Mouse (Mus musculus): ENCODE measurements at regions not wholly inside any gene's neighbourhood (a gene's known extent, or its start where the extent isn't known, plus 50 kb on each side); places are given as distances from the start of the nearest gene placed in this dataset.

DNA sequence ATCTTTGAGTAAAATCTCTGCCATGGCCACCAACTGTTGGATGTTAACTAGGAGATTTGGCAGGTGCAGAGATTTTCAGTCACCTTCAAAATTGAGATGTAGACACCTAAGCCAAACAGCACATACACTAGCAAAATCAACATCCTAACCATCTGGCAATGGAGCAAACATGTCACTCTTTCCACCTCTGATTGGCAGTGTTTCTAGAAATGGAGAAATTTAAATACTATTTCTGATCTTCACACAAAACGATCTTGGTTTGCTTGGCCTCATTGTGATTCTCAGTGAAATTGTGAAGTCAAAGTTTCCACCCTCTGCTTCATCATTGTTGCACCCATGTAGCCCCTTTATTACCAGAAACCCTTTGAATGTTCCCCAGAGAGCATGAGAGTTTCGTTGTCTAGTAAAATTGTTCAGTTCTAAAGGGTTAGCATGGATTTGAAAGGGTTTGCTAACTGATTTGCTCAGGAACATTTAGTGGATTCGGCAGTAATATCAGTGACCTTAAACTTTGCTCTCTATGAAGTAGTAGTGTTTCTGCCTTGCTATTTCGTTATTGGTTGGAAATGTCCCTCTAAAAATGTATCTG is 854.1 kb downstream of the Stpg2 start:
- DNase-seq (ENCODE audit: low spot score): no peak

- DNase-seq (ENCODE audit: low spot score): no peak
These were observed 856.4 kb downstream of the Stpg2 start for GRCm38 (mm10) chr3:140061769-140062381.

DNA sequence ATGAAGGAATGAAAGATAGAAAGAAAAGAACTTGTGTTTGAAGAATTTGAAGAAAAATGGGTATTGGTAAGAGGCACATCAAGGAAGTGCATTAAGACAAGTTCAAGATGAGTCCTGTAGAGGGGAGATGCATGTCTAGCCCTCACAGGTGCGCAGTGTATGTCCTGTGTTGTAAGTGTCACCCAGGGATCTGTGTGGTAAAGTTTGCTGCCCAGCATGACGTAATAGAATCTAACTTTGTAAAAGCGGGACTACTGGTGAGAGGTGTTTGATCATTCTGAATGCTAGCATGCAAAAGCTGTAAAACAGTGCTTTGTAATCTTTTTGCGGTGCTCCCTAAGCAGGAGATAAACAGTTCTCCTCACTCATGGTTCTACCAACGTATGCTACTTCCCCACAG is 857.4 kb downstream of the Stpg2 start:
- DNase-seq (ENCODE audit: low spot score): no peak

- DNase-seq (ENCODE audit: low spot score): no peak
These were observed 878.8 kb downstream of the Stpg2 start for GRCm38 (mm10) chr3:140084333-140084732.

- DNase-seq (ENCODE audit: low spot score): no peak
These were observed 879.9 kb downstream of the Stpg2 start for GRCm38 (mm10) chr3:140085385-140085784.

GRCm38 (mm10) chr3:140088019-140088418 is 882.5 kb downstream of the Stpg2 start:
- no peak for DNase-seq (ENCODE audit: low spot score)

DNA sequence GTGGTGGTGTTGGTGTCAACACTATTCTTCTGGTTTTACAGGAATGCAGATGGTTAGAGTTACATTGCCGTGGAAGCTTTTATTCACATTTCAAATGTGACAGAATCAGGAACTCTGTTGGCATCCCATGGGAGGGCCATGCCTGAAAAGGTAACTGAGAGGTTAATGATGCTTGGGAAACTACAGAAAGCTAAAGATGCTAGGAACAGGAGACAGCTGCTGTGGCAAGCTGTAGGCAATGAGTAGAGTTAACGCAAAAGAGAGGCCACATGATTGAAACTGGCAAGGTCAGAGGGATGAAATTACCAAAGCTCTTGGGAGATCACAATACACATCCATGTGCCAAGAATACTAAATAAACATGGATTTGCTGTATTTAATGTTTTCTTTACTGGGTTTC is 886.4 kb downstream of the Stpg2 start:
- no peak for DNase-seq (ENCODE audit: low spot score)

GRCm38 (mm10) chr3:140096854-140097540 is 891.5 kb downstream of the Stpg2 start:
- DNase-seq (ENCODE audit: low spot score): no peak

GRCm38 (mm10) chr3:140109401-140109800 is 903.9 kb downstream of the Stpg2 start:
- DNase-seq (ENCODE audit: low spot score): no peak

DNA sequence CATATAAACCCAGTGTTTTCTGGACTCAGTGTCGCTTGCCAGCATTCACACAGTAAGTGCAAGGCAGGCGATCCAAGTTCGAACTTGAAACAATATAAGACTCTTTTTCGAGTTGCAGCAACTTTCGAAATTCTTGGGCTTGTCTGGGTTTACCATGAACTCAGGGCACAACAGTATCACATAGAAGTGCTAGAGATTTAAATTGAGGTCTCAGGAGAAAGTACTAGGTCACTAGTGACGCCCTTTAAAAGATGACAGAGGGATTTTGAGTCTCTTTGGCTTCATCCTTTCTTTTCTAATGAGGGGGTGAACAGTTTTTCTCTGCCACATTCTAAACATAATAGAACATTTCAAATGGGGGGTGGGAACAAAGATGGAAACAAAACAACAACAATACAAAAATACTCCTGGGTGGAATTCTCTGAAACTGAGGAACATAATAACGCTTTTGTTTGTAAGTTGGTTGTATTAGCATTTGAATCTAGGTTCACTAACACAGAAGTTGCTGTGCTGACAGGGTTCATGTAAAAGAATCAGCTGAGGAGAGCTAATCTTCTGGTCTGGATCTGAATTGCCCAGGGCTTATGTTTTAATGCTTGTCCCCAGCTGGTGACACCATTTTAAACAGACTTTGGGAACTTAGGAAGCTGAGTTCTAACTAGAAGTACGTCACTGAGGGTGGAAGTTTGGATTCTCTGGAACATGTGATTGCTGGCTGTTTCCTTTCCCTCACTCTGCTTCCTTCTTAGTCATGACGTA is 906.1 kb downstream of the Stpg2 start:
- DNase-seq (ENCODE audit: low spot score): peak; percentile 6

GRCm38 (mm10) chr3:140115116-140115515 is 909.6 kb downstream of the Stpg2 start:
- DNase-seq (ENCODE audit: low spot score): no peak

DNA sequence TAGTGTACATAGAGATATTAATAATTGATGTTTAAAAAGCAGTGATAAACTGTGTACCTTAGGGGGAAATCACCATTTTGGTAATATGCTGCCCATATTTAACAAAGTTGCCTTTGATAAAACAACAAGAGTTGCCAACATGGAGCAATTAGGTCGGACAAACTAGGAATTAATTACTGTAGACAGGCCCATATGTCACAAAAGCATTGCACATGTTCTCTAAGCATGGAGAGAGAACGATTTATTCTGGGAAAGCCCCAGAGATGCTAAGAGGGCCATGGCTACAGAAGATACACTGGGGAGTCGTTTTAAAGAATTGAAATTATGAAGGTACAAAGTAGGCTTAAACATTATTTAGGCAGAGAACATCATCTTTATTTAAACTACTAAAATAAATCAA is 921.8 kb downstream of the Stpg2 start:
- DNase-seq (ENCODE audit: low spot score): no peak

DNA sequence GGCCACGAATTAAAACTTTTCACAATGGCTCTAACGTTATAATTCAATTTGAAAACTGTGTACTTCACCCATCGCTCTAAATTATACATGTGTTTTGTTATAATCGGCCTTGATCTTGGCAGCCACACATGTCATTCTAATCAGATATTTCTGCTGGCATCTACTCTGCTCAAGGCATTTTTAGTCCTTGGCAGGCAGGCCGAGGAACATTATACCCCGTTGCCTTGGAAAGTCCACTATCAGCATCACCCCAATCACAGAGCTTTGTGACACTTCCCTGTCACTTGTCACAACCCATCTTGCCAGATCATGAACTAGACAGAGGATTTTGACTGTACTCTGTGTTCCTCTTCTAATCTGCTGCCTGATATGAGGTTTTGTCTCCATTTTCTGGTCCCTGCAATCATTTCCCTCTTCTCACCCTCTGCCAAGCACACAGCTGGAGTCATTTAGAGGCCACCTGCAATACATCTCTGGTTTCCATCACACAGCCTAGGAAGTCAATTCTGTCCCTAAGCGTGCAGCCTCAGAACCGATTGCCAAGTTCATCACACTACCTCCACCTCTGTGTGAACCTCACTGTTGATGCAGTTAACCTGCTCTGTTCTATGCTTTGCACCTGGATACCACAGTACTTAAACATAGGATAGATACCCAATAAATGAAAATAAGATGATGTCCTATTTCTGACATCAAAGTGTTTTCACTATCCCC is 923.7 kb downstream of the Stpg2 start:
- DNase-seq (ENCODE audit: low spot score): no peak

DNA sequence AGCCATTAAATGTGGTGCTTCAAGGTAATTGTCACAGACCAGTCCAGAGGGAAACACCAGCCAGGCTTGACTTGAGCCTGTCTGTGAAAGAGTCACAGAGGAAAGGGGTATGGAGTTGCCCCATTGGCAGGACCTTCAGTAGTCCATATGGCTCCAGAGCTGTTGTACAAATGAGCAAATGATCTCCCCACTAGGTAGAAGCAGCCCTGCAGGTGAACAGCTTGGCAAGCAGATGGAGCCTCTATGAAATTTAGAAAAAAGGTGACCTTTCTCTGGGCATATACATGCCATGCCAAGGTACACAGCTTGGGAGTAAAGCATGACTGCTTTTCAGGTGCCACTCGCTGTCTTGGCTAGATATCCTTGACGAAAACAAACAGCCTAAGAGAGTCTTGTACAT is 938.4 kb downstream of the Stpg2 start:
- no peak for DNase-seq (ENCODE audit: low spot score)

DNA sequence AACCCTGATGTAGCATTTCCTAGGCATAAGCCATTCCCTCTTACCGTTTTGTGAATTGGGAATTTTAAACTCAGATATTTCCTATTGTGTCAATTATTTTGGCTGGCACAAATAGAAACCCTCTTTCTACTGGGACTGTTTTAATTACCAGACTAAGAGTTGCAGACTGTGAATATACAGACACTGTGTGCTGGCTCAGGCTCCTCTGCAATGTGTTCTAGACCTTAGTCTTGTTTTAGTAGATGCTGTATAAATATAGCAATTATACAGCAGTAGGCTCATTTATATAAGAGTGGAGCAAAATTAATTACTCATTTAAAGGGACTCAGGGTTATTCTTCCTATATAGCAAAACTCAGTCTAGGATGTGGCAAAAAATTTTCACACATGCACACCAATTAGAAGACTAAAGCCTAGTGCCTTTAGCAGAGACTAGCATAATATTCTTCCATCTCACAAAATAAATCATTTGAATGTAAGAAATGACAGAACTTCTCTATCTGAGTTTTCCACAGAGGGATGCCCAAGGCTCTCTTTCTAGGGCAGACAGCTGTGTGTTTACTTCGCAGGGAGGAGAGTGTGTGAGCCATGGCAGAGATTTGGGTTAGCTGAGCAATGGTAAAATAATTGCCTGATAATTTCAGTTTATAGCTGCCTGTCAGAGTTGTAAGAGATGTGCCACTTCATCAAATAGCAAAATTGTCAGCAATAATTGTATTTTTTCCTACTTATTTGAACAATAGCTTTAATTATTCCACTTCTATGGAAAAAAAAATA is 941.9 kb downstream of the Stpg2 start:
- DNase-seq (ENCODE audit: low spot score): no peak

GRCm38 (mm10) chr3:140150530-140150951 is 945.0 kb downstream of the Stpg2 start:
- DNase-seq (ENCODE audit: low spot score): peak; percentile 1

GRCm38 (mm10) chr3:140179471-140179870 is 974.0 kb downstream of the Stpg2 start:
- no peak for DNase-seq (ENCODE audit: low spot score)

DNA sequence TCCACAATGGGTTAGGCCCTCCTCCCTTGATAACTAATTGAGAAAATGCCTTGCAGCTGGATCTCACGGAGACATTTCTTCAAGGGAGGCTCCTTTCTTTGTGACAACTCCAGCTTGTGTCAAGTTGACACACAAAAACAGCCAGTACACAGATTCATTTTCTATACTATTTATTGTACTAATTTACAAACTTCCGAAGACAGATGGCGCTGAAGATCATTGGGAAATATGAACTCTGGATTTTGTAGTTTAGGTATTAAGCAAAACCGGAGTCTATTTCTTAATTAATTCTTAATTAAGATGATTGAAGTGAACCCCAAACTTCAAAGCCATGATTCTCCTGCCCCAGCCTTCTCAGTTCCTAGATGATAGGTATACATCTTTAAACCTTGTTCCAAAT is 977.2 kb downstream of the Stpg2 start:
- peak; percentile 3 for DNase-seq (ENCODE audit: low spot score)

- peak; percentile 1 for DNase-seq (ENCODE audit: low spot score)
These were observed 979.5 kb downstream of the Stpg2 start for GRCm38 (mm10) chr3:140184899-140185525.

- no peak for DNase-seq (ENCODE audit: low spot score)
These were observed 1000.4 kb downstream of the Stpg2 start for GRCm38 (mm10) chr3:140205914-140206313.

DNA sequence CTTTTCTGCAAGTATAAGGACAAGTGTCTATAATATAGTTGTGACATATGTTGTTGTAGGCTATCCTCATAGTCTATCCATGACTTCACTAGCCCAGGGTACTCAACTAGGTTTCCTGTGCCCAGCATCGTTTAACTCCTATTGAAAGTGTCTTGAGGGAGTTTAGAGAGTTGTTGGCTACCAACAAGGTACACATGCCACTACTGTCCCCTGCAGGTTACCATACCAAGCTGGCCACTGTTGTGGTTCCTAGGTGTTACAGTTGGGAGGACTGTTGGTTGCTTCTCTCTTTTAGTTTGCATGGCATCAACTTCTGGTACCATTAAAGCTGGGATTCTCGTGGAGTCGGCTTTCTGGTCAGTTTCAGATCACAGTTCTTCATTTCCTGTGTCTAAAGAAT is 990.7 kb downstream of the Pdha2 start:
- DNase-seq (ENCODE audit: low spot score): no peak

All from embryo, embryonic 10.5 days (tissue).